Mouse (Mus musculus): ENCODE measurements around the gene Tmem106c. TPM values are rescaled to one million over a fixed set of nuclear protein-coding genes. Genes with fewer than 3 reads are reported as not detected.

The Tmem106c gene
- polyA plus RNA-seq, 1 experiment from 2014 or later = 60.6 TPM

GRCm38 (mm10) chr15:97990721-97991120, 26.7 kb downstream of the Tmem106c start:
- Histone ChIP-seq H3K36me3 (ENCODE audit: control insufficient read depth, insufficient read depth, low read length) (0 out of 2 replicates have a peak, but pooled peaks cover 2% of the 10 kb centered on the region), H3K27ac (ENCODE audit: low read depth, low read length) (no peak overlapping the region), H3K4me1 (ENCODE audit: control insufficient read depth, insufficient read depth, low read depth, low read length) (peaks cover 42% of the 10 kb centered on the region), H3K4me2 (ENCODE audit: low read length) (no peak overlapping the region), H3K4me3 (ENCODE audit: low read length) (no peak overlapping the region), H3K9me3 (ENCODE audit: control insufficient read depth, low read length) (peaks cover under 1% of the 10 kb centered on the region), H3K27me3 (replicated peaks; ENCODE audit: control insufficient read depth, insufficient read depth, low read length) (no peaks in the 10 kb centered on the region), H3K9ac (ENCODE audit: low read depth, low read length) (no peak overlapping the region; the same call in 1 of the 2 replicates)
- no peak for ATAC-seq
- 0% methylated on average over 4 of the region's 4 CpGs for WGBS

DNA sequence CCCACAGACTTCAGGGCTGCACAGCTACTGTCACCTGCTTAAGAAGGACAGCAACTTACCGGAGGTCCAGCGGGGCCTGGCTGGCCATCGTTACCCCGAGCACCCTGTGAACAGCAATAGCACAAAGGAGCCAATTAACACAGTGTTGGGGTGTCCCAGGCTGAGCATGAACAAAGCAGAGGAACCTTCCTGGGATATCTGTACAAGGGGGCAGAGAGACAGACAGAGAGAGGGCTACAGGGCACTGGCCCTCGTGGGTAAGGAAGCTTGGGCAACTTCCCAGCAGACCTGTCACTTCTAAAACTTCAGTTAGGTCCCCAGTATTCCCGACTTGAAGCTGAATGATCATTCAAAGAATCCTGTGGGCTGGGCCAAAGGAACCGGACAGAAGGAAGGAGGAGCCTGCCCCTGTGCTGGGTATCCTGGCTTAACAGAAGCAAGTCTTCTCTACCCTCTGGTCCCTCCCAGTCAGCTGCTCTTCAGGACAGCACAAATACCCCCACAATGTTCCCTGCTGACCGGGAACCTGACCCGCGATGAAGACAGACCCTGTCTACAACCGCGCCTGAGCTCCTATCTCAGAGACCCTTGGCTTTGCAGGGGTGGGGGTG, 27.4 kb downstream of the Tmem106c start:
- H3K4me2 ChIP-seq (ENCODE audit: low read length) = no peak overlapping the region
- no peak overlapping the region for H3K9ac ChIP-seq (ENCODE audit: low read depth, low read length)
- WGBS = 18% methylated on average over 11 of the region's 12 CpGs
- H3K27ac ChIP-seq (ENCODE audit: low read depth, low read length) = no peak overlapping the region
- no peaks in the 10 kb centered on the region for H3K36me3 ChIP-seq (ENCODE audit: control insufficient read depth, insufficient read depth, low read length)
- ATAC-seq = no peak
- no peaks in the 10 kb centered on the region for H3K9me3 ChIP-seq (ENCODE audit: control insufficient read depth, low read length)
- no peaks in the 10 kb centered on the region for H3K27me3 ChIP-seq (replicated peaks; ENCODE audit: control insufficient read depth, insufficient read depth, low read length)
- H3K4me1 ChIP-seq (ENCODE audit: control insufficient read depth, insufficient read depth, low read depth, low read length) = peaks cover 42% of the 10 kb centered on the region
- no peak overlapping the region for H3K4me3 ChIP-seq (ENCODE audit: low read length)

- 30% methylated on average over 13 of the region's 13 CpGs for WGBS
- peaks cover 42% of the 10 kb centered on the region for H3K4me1 ChIP-seq (ENCODE audit: control insufficient read depth, insufficient read depth, low read depth, low read length)
- H3K9ac ChIP-seq (ENCODE audit: low read depth, low read length) = peak overlapping the region; percentile 49
- peak overlapping the region; percentile 53 for H3K4me2 ChIP-seq (ENCODE audit: low read length)
- no peaks in the 10 kb centered on the region for H3K9me3 ChIP-seq (ENCODE audit: control insufficient read depth, low read length)
- peak overlapping the region; percentile 29; the same call in 1 of the 2 replicates for H3K4me3 ChIP-seq (ENCODE audit: low read length)
- H3K27ac ChIP-seq (ENCODE audit: low read depth, low read length) = peak overlapping the region; percentile 78
- no peaks in the 10 kb centered on the region for H3K27me3 ChIP-seq (replicated peaks; ENCODE audit: control insufficient read depth, insufficient read depth, low read length)
- H3K36me3 ChIP-seq (ENCODE audit: control insufficient read depth, insufficient read depth, low read length) = no peaks in the 10 kb centered on the region
- ATAC-seq = 0 out of 2 replicates have a peak, but pooled peaks have one; percentile 10
Measured at GRCm38 (mm10) chr15:97992027-97992711, 28.2 kb downstream of the Tmem106c start.

GRCm38 (mm10) chr15:97992712-97993286, 28.8 kb downstream of the Tmem106c start:
- ATAC-seq = peak; percentile 95
- Histone ChIP-seq H3K4me2 (ENCODE audit: low read length) (peak overlapping the region; percentile 53), H3K9ac (ENCODE audit: low read depth, low read length) (peak overlapping the region; percentile 49), H3K27me3 (replicated peaks; ENCODE audit: control insufficient read depth, insufficient read depth, low read length) (no peaks in the 10 kb centered on the region), H3K36me3 (ENCODE audit: control insufficient read depth, insufficient read depth, low read length) (no peaks in the 10 kb centered on the region), H3K9me3 (ENCODE audit: control insufficient read depth, low read length) (no peaks in the 10 kb centered on the region), H3K4me1 (ENCODE audit: control insufficient read depth, insufficient read depth, low read depth, low read length) (peaks cover 43% of the 10 kb centered on the region), H3K4me3 (ENCODE audit: low read length) (peak overlapping the region; percentile 29), H3K27ac (ENCODE audit: low read depth, low read length) (peak overlapping the region; percentile 78)
- 2% methylated on average over 18 of the region's 18 CpGs for WGBS

DNA sequence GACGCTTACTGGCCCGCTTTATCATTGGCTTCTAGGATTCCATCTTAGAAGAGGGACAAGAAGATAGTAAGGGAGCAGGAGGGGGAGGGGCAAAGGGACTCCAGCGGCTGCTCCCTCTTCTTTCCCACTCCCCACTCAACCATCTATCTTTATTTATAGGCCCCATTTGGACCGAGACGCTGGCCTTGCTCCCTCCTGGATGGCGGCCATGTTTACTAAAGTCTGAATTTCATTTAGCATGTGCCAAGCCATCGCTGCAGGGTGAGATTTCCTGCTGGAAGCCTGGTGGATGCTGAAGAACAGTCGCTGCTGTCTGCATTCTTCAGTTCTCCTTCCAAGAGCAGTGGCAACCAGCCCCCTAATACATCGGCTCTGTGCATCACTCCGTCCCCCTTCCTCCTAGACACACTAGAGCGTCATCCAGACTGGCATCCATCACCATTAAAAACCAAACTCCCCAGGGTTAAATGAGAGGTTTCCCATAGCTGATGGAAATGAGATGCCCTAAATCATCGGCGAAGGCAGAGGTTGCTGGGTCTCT, 32.8 kb downstream of the Tmem106c start:
- no peak overlapping the region for H3K27ac ChIP-seq (ENCODE audit: low read depth, low read length)
- 55% methylated on average over 13 of the region's 13 CpGs for WGBS
- peaks cover 2% of the 10 kb centered on the region; the same call in 1 of the 2 replicates for H3K27me3 ChIP-seq (replicated peaks; ENCODE audit: control insufficient read depth, insufficient read depth, low read length)
- no peaks in the 10 kb centered on the region for H3K9me3 ChIP-seq (ENCODE audit: control insufficient read depth, low read length)
- H3K36me3 ChIP-seq (ENCODE audit: control insufficient read depth, insufficient read depth, low read length) = no peaks in the 10 kb centered on the region
- no peak overlapping the region for H3K9ac ChIP-seq (ENCODE audit: low read depth, low read length)
- H3K4me3 ChIP-seq (ENCODE audit: low read length) = no peak overlapping the region
- H3K4me1 ChIP-seq (ENCODE audit: control insufficient read depth, insufficient read depth, low read depth, low read length) = peaks cover 38% of the 10 kb centered on the region
- no peak overlapping the region for H3K4me2 ChIP-seq (ENCODE audit: low read length)
- ATAC-seq = peak; percentile 51

DNA sequence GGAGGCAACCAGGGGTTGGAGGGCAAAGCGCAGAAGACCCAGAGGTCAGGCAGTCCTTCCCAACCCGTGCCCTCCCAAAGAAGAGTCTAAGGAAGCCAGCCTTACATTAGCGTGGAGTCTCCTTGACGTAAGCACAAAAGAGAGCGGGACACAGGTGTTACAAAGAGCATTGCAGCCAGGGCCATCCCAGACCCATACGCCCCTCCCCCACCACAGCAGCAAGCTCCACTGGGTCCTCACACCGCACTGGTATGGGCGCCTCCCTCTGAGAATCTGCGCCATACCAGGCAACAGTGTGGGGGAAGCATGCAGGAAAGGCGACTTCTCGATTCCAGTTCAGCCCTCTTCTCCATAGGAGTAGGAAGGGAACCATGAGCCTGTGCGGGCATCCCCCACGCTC, 35.5 kb downstream of the Tmem106c start:
- H3K27me3 ChIP-seq (replicated peaks; ENCODE audit: control insufficient read depth, insufficient read depth, low read length) = peaks cover 12% of the 10 kb centered on the region
- 32% methylated on average over 13 of the region's 13 CpGs for WGBS
- no peak overlapping the region for H3K4me3 ChIP-seq (ENCODE audit: low read length)
- no peaks in the 10 kb centered on the region for H3K36me3 ChIP-seq (ENCODE audit: control insufficient read depth, insufficient read depth, low read length)
- H3K27ac ChIP-seq (ENCODE audit: low read depth, low read length) = no peak overlapping the region
- no peak for ATAC-seq
- 0 out of 2 replicates have a peak overlapping the region, but pooled peaks have one; percentile 14 for H3K9ac ChIP-seq (ENCODE audit: low read depth, low read length)
- H3K9me3 ChIP-seq (ENCODE audit: control insufficient read depth, low read length) = no peaks in the 10 kb centered on the region
- H3K4me2 ChIP-seq (ENCODE audit: low read length) = no peak overlapping the region
- peaks cover 44% of the 10 kb centered on the region for H3K4me1 ChIP-seq (ENCODE audit: control insufficient read depth, insufficient read depth, low read depth, low read length)

DNA sequence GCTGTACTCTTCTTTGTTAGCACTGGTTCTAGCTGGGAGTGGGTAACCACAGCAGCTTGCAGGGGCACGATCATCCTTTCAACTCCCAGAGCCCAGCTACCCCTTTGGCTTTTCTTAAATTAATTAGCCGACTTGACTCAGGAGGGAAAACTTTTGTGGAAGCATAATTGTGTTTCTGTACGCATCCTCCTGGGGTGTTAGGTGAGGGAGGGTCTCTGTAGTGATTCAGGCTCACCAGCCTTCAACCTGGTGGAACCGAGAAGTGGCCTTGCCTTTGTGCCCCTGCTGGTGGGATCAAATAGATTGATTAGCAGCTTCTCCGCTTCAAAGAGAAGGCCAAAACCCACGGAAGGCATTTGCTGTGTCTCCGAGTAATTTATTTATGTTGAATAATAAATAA, 36.0 kb downstream of the Tmem106c start:
- Histone ChIP-seq H3K4me1 (ENCODE audit: control insufficient read depth, insufficient read depth, low read depth, low read length) (peaks cover 46% of the 10 kb centered on the region), H3K4me2 (ENCODE audit: low read length) (no peak overlapping the region), H3K27ac (ENCODE audit: low read depth, low read length) (no peak overlapping the region), H3K36me3 (ENCODE audit: control insufficient read depth, insufficient read depth, low read length) (no peaks in the 10 kb centered on the region), H3K27me3 (replicated peaks; ENCODE audit: control insufficient read depth, insufficient read depth, low read length) (peaks cover 12% of the 10 kb centered on the region), H3K4me3 (ENCODE audit: low read length) (no peak overlapping the region), H3K9ac (ENCODE audit: low read depth, low read length) (no peak overlapping the region), H3K9me3 (ENCODE audit: control insufficient read depth, low read length) (no peaks in the 10 kb centered on the region)
- ATAC-seq = no peak
- 16% methylated on average over 7 of the region's 7 CpGs for WGBS

DNA sequence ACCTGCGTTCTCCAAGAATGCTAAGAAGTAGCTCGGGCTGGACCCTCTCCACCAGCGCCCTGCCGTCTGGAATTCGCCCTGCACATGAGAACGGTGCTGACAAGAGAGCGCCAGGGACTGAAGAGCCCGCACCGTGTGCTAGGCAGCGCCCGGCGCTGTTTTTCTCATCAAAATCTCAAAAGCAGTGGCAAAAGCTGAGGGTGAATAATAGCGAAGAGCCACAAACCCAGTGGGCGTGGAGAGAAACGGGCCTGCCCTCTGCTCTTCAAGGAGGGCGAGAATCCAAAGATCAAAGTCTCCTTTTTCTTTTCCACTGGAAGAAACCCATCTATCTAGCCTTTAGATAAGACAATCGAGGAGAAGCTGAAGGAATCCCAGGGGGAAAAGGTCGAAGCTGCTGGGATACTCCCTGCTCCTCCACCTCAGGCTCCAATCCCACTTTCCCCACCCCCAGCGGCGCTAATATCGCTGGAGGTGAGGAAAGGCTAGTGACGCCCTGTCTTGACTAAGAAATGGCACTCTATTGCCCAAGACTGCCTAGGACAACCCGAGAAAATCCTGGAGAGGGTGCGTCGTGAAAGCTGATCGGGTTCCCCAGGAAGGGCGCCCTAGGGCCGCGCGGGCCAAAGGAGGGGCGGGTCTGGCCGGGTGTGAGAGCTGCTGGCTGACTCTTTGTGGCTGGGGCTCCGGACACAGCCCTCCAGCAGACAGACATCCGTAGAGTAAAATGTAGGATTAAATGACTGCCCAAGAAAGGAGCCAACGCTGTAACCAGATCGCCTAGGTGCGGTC, 37.5 kb downstream of the Tmem106c start:
- peak overlapping the region; percentile 91 for H3K4me2 ChIP-seq (ENCODE audit: low read length)
- H3K36me3 ChIP-seq (ENCODE audit: control insufficient read depth, insufficient read depth, low read length) = no peaks in the 10 kb centered on the region
- 1% methylated on average over 37 of the region's 37 CpGs for WGBS
- H3K9ac ChIP-seq (ENCODE audit: low read depth, low read length) = peak overlapping the region; percentile 63
- H3K4me1 ChIP-seq (ENCODE audit: control insufficient read depth, insufficient read depth, low read depth, low read length) = peaks cover 46% of the 10 kb centered on the region
- ATAC-seq = no peak
- no peaks in the 10 kb centered on the region for H3K9me3 ChIP-seq (ENCODE audit: control insufficient read depth, low read length)
- peak overlapping the region; percentile 59 for H3K27ac ChIP-seq (ENCODE audit: low read depth, low read length)
- peaks cover 17% of the 10 kb centered on the region for H3K27me3 ChIP-seq (replicated peaks; ENCODE audit: control insufficient read depth, insufficient read depth, low read length)
- H3K4me3 ChIP-seq (ENCODE audit: low read length) = peak overlapping the region; percentile 49
